Mouse (Mus musculus) spleen, adult 2 months (tissue): Measurements from ENCODE around the gene Zbtb20.

Source experiments
- CTCF ChIP-seq: fragments of 200-500 bp; IDR thresholded peaks from 2 replicates; pipeline ENCODE4 v1.5.1; 2011; ENCODE audit warnings: mild to moderate bottlenecking, inconsistent platforms; ENCODE audit not compliant: insufficient read depth, insufficient read length, insufficient replicate concordance; ENCODE audit errors: extremely low read depth
- POLR2A ChIP-seq: fragments of 200-500 bp; IDR thresholded peaks from 2 replicates; pipeline ENCODE4 v1.6.1; 2011; ENCODE audit warnings: low read depth, low read length, inconsistent platforms

DNA sequence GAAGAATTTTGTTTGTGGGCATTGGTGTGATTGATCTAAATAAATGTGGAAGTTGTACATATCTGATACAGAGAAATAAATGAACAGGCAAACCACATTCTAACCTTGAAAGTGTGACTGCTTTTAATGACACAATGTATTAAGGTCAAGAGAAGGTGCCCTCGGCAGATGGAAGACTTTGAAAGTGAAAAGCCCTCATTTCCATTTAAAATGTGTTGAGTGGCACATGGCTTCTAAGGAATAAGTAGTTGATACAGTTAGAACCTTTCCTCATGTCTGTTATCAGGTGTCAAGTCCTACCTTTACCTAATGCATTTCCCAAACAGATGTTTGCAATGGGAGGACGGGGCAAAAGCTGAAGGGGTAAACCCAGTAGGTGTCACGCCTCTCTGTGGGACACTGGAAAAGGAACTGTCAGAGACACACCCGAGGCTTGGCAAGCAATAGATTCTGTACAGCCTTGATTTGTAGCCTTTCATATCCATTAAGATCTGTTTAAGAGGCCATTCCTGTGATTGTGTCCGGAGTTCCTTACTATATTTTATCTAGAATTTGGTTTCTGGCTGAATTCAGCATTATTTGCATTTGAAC lies 510.0 kb downstream of the Zbtb20 start:
- no peak for TF ChIP-seq CTCF
- no peak for TF ChIP-seq POLR2A
